Mouse (Mus musculus) bone marrow macrophage, adult 2 months (primary cell): ENCODE measurements around the gene Taf1. TPM values are rescaled to one million over a fixed set of nuclear protein-coding genes. Genes with fewer than 3 reads are reported as not detected.

ENCODE experiments used
- H3K27ac ChIP-seq: 2 replicates; pipeline ENCODE4 v1.5.1; 2012; ENCODE audit warnings: low read depth, low read length; ENCODE audit not compliant: insufficient read depth
- H3K4me1 ChIP-seq: 2 replicates; pipeline ENCODE4 v1.6.1; 2012; ENCODE audit warnings: low read length; ENCODE audit not compliant: control insufficient read depth, insufficient read depth
- H3K4me3 ChIP-seq: 2 replicates; pipeline ENCODE4 v1.5.1; 2012; ENCODE audit warnings: mild to moderate bottlenecking, low read length, moderate library complexity; ENCODE audit not compliant: insufficient read depth
- CTCF ChIP-seq: IDR thresholded peaks from 2 replicates; pipeline ENCODE4 v1.5.1; 2012; ENCODE audit warnings: low read depth, mild to moderate bottlenecking, low read length, moderate library complexity
- POLR2A ChIP-seq: IDR thresholded peaks from 2 replicates; pipeline ENCODE4 v1.6.1; 2012; ENCODE audit warnings: mild to moderate bottlenecking, low read depth, low read length, borderline replicate concordance
- polyA plus RNA-seq: library from polyadenylated mRNA; stranded (reverse); fragments of >200 nt; gene quantifications from 2 replicates; pipeline ENCODE4 v1.2.4, GENCODE M21; 2012; ENCODE audit not compliant: missing spikeins, insufficient read depth, insufficient read length

The Taf1 gene
- polyA plus RNA-seq, 1 experiment = 34.3 TPM

- Histone ChIP-seq H3K4me3 (no peak overlapping the region), H3K27ac (no peak overlapping the region), H3K4me1 (peaks cover 4% of the 10 kb centered on the region)
- TF ChIP-seq POLR2A = no peak
- no peak for TF ChIP-seq CTCF
Observed at GRCm38 (mm10) chrX:101645286-101645685, 112.8 kb downstream of the Taf1 start.

- Histone ChIP-seq H3K27ac (no peak overlapping the region), H3K4me1 (peaks cover 4% of the 10 kb centered on the region), H3K4me3 (no peak overlapping the region)
- TF ChIP-seq CTCF = no peak
- no peak for TF ChIP-seq POLR2A
Observed at GRCm38 (mm10) chrX:101646621-101647020, 114.1 kb downstream of the Taf1 start.

Other genes with a start within 250 kb of the Taf1 start
- gene Nlgn3, start 233.6 kb upstream of the Taf1 start, polyA plus RNA-seq = not detected in 2 replicates
- gene Gjb1, start 156.4 kb upstream of the Taf1 start, polyA plus RNA-seq = not detected in 2 replicates
- 34.3 and 41.8 TPM in 2 replicates for gene Zmym3, start 111.9 kb upstream of the Taf1 start, polyA plus RNA-seq
- gene Nono, start 103.4 kb upstream of the Taf1 start, polyA plus RNA-seq = 242 and 247 TPM in 2 replicates
- gene Itgb1bp2, start 83.6 kb upstream of the Taf1 start, polyA plus RNA-seq = 1.2 TPM in 1 of 2 replicates, not detected in the other
- 238 and 268 TPM in 2 replicates for gene Ogt, start 107.3 kb downstream of the Taf1 start, polyA plus RNA-seq
- gene Cxcr3, start 201.5 kb downstream of the Taf1 start, polyA plus RNA-seq = 7.0 and 7.9 TPM in 2 replicates